Mouse (Mus musculus) cerebellum, postnatal 14 days (tissue): ENCODE measurements around the gene Megf9.

Experiments
- DNase-seq, 2 experiments: peaks; one replicate each; pipeline ENCODE4 v3.0.0; 2021; ENCODE audit warnings: mixed read lengths in 2 of 2

The Megf9 gene

GRCm38 (mm10) chr4:70412126-70412525 is 122.7 kb downstream of the Megf9 start:
- DNase-seq, result no peak

DNA sequence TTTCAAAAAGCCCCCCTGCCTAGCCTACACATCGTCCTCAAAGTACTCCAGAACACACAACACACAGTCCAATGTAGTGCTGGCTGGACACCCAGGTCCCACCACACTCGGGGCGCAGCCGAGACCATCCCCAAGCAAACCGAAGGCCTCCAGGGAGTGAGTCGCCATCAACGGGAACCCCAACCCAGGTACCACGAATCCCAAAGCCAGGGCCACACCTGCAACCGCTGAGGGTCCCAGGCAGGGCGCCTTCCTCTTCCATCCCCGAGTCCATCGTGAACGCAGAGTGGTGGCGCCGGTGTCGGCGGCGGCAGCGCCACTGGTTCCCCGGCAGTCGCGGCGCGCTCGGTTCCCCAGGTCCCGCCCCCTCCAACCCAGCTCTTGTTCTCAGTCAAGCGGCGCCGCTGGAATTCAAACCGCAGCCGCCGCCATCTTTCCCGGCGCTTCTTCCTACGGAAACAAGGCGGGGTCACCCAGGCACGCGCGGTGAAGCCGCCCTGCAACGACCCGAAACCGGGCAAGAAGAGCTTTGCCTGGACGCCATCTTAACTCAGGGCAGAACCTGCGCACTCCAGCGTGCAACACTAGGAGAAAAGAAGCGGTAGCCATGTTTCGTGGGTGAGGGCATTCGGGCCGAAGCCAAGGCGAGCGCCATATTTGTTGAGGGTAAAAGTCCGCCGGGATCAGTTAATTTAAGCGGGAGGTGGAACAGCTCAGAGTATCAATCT is 124.6 kb downstream of the Megf9 start, which contains the start of gene Cdk5rap2:
Gene Cdk5rap2 (minus strand): TSS at position 450 of the 728 bp plus-strand sequence.
- peak; percentile 95 to 96 for DNase-seq

DNA sequence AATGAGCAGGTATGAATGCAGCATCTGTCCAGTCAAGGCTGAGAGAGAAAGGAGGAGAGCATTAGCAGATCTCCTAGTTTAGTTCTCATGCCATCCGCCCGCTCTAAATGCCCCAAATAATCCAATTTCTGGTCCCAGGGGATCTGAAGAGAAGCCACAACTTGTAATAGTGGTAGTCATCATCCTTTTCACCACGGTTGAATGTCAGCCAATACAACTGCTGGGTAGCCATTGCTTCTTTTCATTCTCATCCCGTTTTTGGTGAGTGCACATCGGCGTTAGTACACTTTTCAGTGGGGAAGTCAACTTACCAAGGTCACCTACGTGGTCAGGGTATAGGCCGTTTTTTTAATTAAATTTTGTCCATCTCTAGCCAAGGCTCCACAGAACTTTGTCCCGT is 125.3 kb downstream of the Megf9 start:
- DNase-seq, result no peak

- peak; percentile 80 to 82 for DNase-seq
Observed at GRCm38 (mm10) chr4:70402109-70402819, 132.5 kb downstream of the Megf9 start.

GRCm38 (mm10) chr4:70399476-70399875 is 135.3 kb downstream of the Megf9 start:
- DNase-seq, result no peak

DNA sequence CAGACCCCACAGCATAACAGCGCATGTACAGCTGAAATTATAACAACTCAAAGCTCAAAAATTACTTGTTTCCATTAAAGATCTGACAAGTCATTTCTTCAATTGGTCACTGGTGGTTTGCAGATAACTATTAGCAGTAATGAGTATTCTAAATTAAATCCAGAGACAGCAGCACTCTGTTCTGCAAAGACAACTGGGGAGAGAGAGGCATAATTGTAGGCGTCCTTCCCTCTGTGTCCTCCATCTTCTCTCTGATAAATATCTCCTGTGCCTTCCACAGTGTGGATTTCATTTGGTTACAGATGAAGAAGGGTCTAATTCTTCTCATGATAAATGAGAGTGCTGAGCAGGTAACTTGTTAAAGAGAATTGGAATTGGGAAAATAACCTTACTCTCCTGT is 135.7 kb downstream of the Megf9 start:
- DNase-seq, result no peak

DNA sequence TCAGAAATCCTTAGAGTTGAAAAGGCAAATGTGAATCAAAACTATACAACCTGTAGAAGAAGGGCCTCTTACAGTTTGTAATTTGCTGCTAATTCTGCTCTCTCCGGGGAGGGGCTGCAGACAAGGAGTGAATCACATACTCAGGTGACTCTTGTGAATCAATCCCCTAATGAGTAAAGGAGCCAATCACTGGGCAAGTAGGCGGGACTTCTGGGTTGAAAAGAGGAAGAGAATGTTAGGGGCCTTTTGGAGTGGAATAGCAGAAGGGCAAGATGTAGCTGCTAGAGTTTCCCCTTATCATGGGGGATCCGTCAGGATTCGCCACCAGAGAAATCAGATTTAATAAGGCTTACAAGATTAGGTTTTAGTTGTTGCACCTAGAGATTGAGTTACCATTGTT is 136.7 kb downstream of the Megf9 start:
- DNase-seq, result no peak

GRCm38 (mm10) chr4:70396701-70397100 is 138.1 kb downstream of the Megf9 start:
- DNase-seq, result no peak

DNA sequence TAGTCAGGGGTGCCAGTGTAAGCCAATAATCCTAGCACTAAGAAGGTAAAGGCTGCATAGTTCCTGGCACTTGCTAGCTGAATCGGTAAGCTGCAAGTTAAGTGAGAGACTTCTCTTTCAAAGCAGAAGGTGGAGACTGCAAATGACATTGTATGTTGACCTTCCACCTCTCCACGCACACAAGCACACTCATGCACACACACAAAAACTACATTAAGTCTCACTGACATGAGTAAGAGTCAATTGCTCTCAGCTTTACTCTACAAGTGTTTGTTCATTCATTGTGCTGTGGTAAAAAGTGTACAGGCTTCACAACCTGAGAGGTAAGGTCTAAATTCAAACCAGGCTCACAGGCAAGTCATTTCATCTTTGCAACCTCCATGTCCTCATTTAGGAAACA is 140.1 kb downstream of the Megf9 start:
- DNase-seq, result no peak

- no peak for DNase-seq
Observed at GRCm38 (mm10) chr4:70391760-70392372, 142.9 kb downstream of the Megf9 start.

DNA sequence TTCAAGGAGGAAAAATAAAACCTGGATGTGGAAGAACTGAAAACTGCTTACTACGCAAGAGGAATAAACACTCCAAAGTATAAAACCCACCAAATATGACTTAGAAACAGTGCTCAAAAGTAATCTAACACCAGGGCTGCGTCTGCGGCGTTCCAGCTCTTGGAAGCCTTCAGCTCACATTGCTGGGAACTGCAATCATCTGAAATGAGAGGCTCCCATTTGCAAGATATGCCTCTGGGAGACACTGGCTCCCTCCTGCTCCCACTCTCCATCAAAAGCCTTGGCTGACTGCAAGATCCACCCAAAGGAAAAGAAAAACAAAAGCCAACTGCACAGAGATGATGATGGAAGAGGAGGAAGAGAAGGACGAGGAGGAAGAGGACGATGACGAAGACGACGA is 143.7 kb downstream of the Megf9 start:
- no peak for DNase-seq

DNA sequence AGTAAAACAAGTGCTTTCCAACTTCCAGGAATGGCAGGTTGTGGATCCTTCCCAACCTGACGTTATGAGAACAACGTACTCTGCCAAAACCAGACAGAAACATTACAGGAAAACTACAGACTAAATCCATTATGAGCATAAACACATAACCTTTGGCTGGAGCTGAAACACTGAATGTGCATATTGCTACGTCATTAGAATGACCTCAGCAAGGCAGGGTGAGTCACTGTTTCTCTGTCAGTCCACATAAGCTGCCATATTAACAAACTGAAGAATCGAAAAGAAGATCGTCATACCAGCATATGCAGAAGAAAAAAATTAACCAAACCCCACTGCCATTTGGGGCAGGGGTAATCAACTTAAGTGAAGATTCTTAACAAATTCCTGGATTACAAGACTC is 148.6 kb downstream of the Megf9 start:
- DNase-seq, result no peak

DNA sequence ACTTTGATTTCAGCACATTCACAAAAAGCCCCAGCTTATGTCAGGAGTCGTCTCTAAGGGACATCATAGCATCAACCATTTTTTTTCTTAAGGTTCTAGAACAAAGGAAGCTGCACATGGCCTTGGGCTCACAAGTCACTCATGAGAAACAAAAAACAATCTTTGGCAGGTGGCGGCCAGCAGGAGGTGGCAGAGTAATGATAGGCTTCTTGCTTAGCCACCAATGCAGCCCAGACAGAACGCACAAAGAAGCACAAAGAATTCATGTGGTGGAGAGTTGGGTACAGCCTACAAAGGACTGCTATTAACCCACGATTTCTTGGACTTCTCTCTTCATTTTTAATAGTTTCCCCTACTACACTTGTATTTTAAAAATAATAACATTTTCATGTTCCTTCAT is 157.4 kb downstream of the Megf9 start:
- peak; percentile 45 to 50 for DNase-seq
